Mouse (Mus musculus) liver, postnatal 0 days (tissue): ENCODE results near the gene Cbx1. TPM values are rescaled to one million over a fixed set of nuclear protein-coding genes. Genes with fewer than 3 reads are reported as not detected.
"Not testable (repeated sequence)": the region's sequence is repeated elsewhere in the genome, so short reads cannot be mapped to it uniquely, and the experiment has no call there.

Experiments used
- ATAC-seq: fragments of 200-750 bp; cut with Nextera tagmentation; 2 replicates; pipeline ENCODE4 v1.8.0; 2017; ENCODE audit warnings: mild to moderate bottlenecking, moderate library complexity
- DNase-seq: peaks from one replicate; pipeline ENCODE4 v3.0.0-alpha.2; 2016
- H3K27ac ChIP-seq: fragments of 300-500 bp; sonication (generic); 2 replicates; pipeline ENCODE4 v1.5.1; 2014; ENCODE audit warnings: antibody characterized with exemption, moderate library complexity, mild to moderate bottlenecking, low read depth
- H3K27me3 ChIP-seq: fragments of 300-500 bp; sonication (generic); 2 replicates; pipeline ENCODE4 v1.6.1; 2014; ENCODE audit warnings: low read length, control low read depth, mixed read lengths; ENCODE audit not compliant: insufficient read depth
- H3K36me3 ChIP-seq: fragments of 300-500 bp; sonication (generic); replicated peaks from 2 replicates; pipeline ENCODE4 v1.6.1; 2014; ENCODE audit warnings: mild to moderate bottlenecking, control low read depth, low read length, moderate library complexity, mixed read lengths; ENCODE audit not compliant: insufficient read depth
- H3K4me1 ChIP-seq: fragments of 300-500 bp; sonication (generic); 2 replicates; pipeline ENCODE4 v1.6.1; 2014; ENCODE audit warnings: antibody characterized with exemption, mild to moderate bottlenecking, control low read depth; ENCODE audit not compliant: insufficient read depth
- H3K4me2 ChIP-seq: fragments of 300-500 bp; sonication (generic); 2 replicates; pipeline ENCODE4 v1.6.1; 2014; ENCODE audit warnings: low read depth, mild to moderate bottlenecking, low read length, moderate library complexity, mixed read lengths
- H3K4me3 ChIP-seq: fragments of 300-500 bp; sonication (generic); 2 replicates; pipeline ENCODE4 v1.5.1; 2014; ENCODE audit warnings: low read depth, low read length
- H3K9ac ChIP-seq: fragments of 300-500 bp; sonication (generic); replicated peaks from 2 replicates; pipeline ENCODE4 v1.6.1; 2014; ENCODE audit warnings: mild to moderate bottlenecking, moderate library complexity
- H3K9me3 ChIP-seq: fragments of 300-500 bp; sonication (generic); 2 replicates; pipeline ENCODE4 v1.6.1; 2016; ENCODE audit warnings: mild to moderate bottlenecking, control low read depth, low read length, mixed read lengths
- CTCF ChIP-seq: sonication (generic); IDR thresholded peaks from 2 replicates; pipeline ENCODE4 v1.5.1; 2016; ENCODE audit warnings: antibody characterized with exemption, low read depth
- EP300 ChIP-seq: IDR thresholded peaks from 2 replicates; pipeline ENCODE4 v1.6.1; 2016; ENCODE audit warnings: antibody characterized with exemption, low read depth, mild to moderate bottlenecking
- WGBS: fragments of 180-500 bp; shearing (Covaris S2); extraction: QIAGEN DNeasy Blood & Tissue Kit; methylation state at CpG from one replicate; pipeline ENCODE4 v1.1.7; 2014; ENCODE audit not compliant: insufficient replicate concordance; 5-methylcytosine and 5-hydroxymethylcytosine counted together
- microRNA counts: library from miRNA; unstranded; fragments of <30 nt; microRNA quantifications from one replicate; lab custom pipeline; 2015
- microRNA-seq: library from miRNA; unstranded; fragments of <30 nt; microRNA quantifications from one replicate; pipeline ENCODE4, GENCODE M21; 2016
- polyA plus RNA-seq: library from polyadenylated mRNA; unstranded; fragments of >200 nt; fragmentation: Nextera tagmentation; extraction: Ambion mirVana; gene quantifications from 2 replicates; pipeline ENCODE4 v1.2.1, GENCODE M21; 2015

The Cbx1 gene
- polyA plus RNA-seq, 1 experiment from 2014 or later, result 24.9 TPM

DNA sequence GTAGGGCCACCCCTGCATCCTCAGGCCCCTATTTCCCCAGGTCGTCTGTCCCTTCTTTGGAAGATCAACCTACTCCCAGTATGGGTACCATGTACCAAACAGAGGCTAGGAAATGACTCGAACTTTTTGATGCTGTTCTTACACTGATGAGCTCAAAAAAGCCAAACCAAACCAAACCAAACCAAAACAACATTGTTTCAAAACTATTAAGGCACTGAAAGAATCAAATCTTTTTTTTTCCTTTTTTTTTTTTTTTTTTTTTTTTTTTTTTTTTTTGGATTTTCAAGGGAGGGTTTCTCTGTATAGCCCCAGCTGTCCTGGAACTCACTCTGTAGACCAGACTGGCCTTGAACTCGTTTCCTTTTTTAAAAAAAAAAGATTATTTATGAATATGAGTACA, 54.7 kb downstream of the Cbx1 start:
- Histone ChIP-seq H3K9me3 (no peaks in the 10 kb centered on the region), H3K4me3 (no peak overlapping the region), H3K9ac (no peak overlapping the region), H3K36me3 (no peaks in the 10 kb centered on the region), H3K27me3 (no peaks in the 10 kb centered on the region), H3K27ac (no peak overlapping the region), H3K4me2 (no peak overlapping the region), H3K4me1 (peaks cover 2% of the 10 kb centered on the region; the same call in 1 of the 2 replicates)
- DNase-seq, result no peak
- 48% methylated on average over 3 of the region's 3 CpGs for WGBS
- no peak for ATAC-seq
- TF ChIP-seq EP300, result no peak
- no peak for TF ChIP-seq CTCF

DNA sequence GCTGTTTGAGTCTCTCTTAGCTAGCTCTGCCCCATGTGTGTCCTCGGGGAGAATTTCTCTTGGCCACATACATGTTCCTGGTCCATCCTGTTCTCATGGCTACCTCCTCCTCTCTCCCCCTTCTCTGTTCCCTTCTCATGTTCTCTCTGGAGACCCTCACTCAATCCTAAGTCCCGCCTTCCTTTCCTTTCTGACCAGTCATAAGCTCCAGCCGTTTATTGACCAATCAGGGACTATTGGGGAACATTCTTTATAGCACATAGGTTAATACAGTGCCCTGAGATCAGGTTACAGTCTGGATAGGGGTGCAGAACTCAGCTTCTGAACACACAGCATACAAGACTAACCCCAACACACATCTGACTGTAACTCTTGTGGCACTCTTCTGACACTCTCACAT, 58.3 kb downstream of the Cbx1 start:
- Histone ChIP-seq H3K9ac (no peak overlapping the region), H3K4me1 (peaks cover 9% of the 10 kb centered on the region), H3K27me3 (peaks cover 4% of the 10 kb centered on the region; the same call in 1 of the 2 replicates), H3K9me3 (no peaks in the 10 kb centered on the region), H3K36me3 (no peaks in the 10 kb centered on the region), H3K4me3 (no peak overlapping the region), H3K27ac (no peak overlapping the region), H3K4me2 (no peak overlapping the region)
- WGBS, result 53% methylated on average over 3 of the region's 3 CpGs
- DNase-seq (no peak), ATAC-seq (no peak)
- TF ChIP-seq CTCF (no peak), EP300 (no peak)

DNA sequence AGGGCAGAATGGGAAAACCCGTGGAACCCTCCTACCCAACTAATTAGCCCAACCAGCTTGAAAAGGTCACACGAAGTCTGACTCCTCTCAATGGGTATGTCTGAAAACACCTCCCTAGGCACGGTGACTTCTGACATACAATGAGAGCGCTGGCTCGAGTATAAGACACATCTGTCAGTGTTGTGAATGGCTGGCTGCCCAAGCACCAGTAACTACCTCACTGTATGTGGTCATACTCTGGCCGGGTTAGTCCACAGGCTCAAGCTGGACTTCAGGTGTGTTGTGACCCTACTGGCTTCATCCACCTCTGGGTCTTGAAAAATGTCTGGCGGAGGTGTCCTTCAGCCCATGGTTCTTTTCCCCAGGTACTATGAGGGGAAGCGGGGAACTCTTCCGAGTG, 59.8 kb downstream of the Cbx1 start:
- WGBS, result 79% methylated on average over 9 of the region's 9 CpGs
- ATAC-seq (no peak), DNase-seq (no peak)
- H3K9me3 ChIP-seq, result no peaks in the 10 kb centered on the region
- H3K9ac ChIP-seq, result no peak overlapping the region
- no peak for TF ChIP-seq CTCF
- TF ChIP-seq EP300, result no peak
- H3K4me1 ChIP-seq, result peaks cover 9% of the 10 kb centered on the region
- no peaks in the 10 kb centered on the region for H3K36me3 ChIP-seq
- peaks cover 4% of the 10 kb centered on the region; the same call in 1 of the 2 replicates for H3K27me3 ChIP-seq
- H3K27ac ChIP-seq, result no peak overlapping the region
- H3K4me3 ChIP-seq, result no peak overlapping the region
- H3K4me2 ChIP-seq, result no peak overlapping the region

- not testable (repeated sequence) for ATAC-seq, DNase-seq, H3K4me1 ChIP-seq, H3K27ac ChIP-seq, H3K27me3 ChIP-seq, H3K36me3 ChIP-seq, H3K9me3 ChIP-seq
- H3K4me3 ChIP-seq, result peak overlapping the region; percentile 60; the same call in 1 of the 2 replicates
- WGBS, result 68% methylated on average over 5 of the region's 5 CpGs
- H3K4me2 ChIP-seq, result peak overlapping the region; percentile 84
- H3K9ac ChIP-seq, result peak overlapping the region; percentile 65
Observed at GRCm38 (mm10) chr11:96849145-96849544, 60.2 kb downstream of the Cbx1 start.

DNA sequence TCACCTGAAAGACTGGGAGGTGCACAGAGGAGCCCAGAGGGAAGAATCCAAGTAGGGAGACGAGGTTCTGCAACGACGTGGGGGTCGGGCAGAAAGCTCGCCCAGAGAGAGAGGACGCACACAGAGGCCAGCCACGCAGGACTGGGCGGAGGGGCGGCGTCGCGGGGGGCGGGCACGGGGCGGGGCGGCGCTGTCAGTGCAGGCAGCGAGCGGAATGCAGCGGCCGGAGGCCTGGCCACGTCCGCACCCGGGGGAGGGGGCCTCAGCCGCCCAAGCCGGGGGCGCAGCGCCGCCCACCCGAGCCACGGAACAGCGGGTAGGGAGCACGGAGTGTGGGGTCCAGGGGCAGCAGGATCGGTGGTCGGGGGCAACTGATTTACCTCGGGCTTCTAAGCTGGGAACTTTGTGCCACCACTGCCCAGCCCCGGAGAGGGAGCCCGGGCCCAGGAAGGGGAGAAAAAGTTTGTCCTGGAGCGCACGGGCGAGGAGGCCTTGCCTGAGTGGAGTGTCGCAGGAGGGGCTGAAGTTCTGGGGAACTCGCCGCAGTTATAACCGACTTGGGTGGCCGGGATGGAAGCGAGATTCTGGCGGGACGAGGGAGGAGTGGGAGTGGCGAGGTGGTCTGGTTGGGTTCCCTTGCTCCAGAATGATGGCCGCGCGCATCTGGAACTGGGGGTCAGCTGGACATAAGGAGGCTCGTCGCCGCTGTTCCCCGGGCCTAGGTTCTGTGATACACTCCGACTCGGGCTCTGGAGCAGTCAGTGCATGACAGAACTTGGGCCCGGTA, 60.9 kb downstream of the Cbx1 start, which contains the start of gene Copz2:
Gene Copz2 (plus strand): TSS at position 190 of the 787 bp plus-strand sequence.
- ATAC-seq (peak; percentile 79; the same call in 1 of the 2 replicates), DNase-seq (peak; percentile 70)
- no peaks in the 10 kb centered on the region for H3K9me3 ChIP-seq
- TF ChIP-seq EP300 (no peak), CTCF (no peak)
- peak within 1 kb of the TSS; percentile 84 for H3K4me2 ChIP-seq
- H3K36me3 ChIP-seq, result no peaks in the 10 kb centered on the region
- 2% methylated on average over 48 of the region's 60 CpGs for WGBS
- peaks cover 9% of the 10 kb centered on the region for H3K4me1 ChIP-seq
- no peak within 1 kb of the TSS for H3K27ac ChIP-seq
- H3K9ac ChIP-seq, result peak within 1 kb of the TSS; percentile 65
- peak within 1 kb of the TSS; percentile 60 for H3K4me3 ChIP-seq
- peaks cover 4% of the 10 kb centered on the region; the same call in 1 of the 2 replicates for H3K27me3 ChIP-seq

- WGBS, result 69% methylated on average over 5 of the region's 5 CpGs
- no peak overlapping the region for H3K4me2 ChIP-seq
- DNase-seq (peak; percentile 60), ATAC-seq (peak; percentile 84)
- no peak overlapping the region for H3K4me3 ChIP-seq
- TF ChIP-seq CTCF (no peak), EP300 (no peak)
- peaks cover 6% of the 10 kb centered on the region for H3K4me1 ChIP-seq
- H3K9me3 ChIP-seq, result no peaks in the 10 kb centered on the region
- H3K27ac ChIP-seq, result peak overlapping the region; percentile 29
- H3K27me3 ChIP-seq, result no peaks in the 10 kb centered on the region
- H3K9ac ChIP-seq, result no peak overlapping the region
- H3K36me3 ChIP-seq, result no peaks in the 10 kb centered on the region
Observed at GRCm38 (mm10) chr11:96857446-96857845, 68.5 kb downstream of the Cbx1 start.

MicroRNAs encoded within 50 kb of the gene (microRNA counts, 519-probe panel; counts per million panel counts)
- 6,348 counts per million, percentile 76 among the panel's probes with 10 or more counts for microRNA mmu-miR-152 (lab: Ali Mortazavi, UCI)

Small RNAs within 50 kb of the gene (microRNA-seq; reads per million reads assigned to microRNA genes)
- gene Mir152, result 371 reads per million, percentile 59 among the genes with 10 or more reads in this experiment

Other genes starting within 250 kb of the Cbx1 start
- 7.0 and 7.5 TPM in 2 replicates for gene Snx11, start 11.6 kb upstream of the Cbx1 start, polyA plus RNA-seq
- gene Nfe2l1, start 40.8 kb downstream of the Cbx1 start, polyA plus RNA-seq, result 17.6 and 22.1 TPM in 2 replicates
- gene Copz2, start 60.7 kb downstream of the Cbx1 start, polyA plus RNA-seq, result 51.0 and 55.5 TPM in 2 replicates
- 38.3 and 38.4 TPM in 2 replicates for gene Cdk5rap3, start 127.4 kb downstream of the Cbx1 start, polyA plus RNA-seq
- gene Prr15l, start 139.0 kb downstream of the Cbx1 start, polyA plus RNA-seq, result 10.1 and 13.9 TPM in 2 replicates
- gene Pnpo, start 154.9 kb downstream of the Cbx1 start, polyA plus RNA-seq, result 271 and 273 TPM in 2 replicates
- gene Sp2, start 193.8 kb downstream of the Cbx1 start, polyA plus RNA-seq, result 6.8 and 7.1 TPM in 2 replicates
- gene Sp6, start 224.3 kb downstream of the Cbx1 start, polyA plus RNA-seq, result 0.06 and 0.07 TPM in 2 replicates
- gene Scrn2, start 240.8 kb downstream of the Cbx1 start, polyA plus RNA-seq, result 20.6 and 21.2 TPM in 2 replicates